Mouse (Mus musculus) lung, postnatal 0 days (tissue): ENCODE data around the gene Ythdf2. TPM values are rescaled to one million over a fixed set of nuclear protein-coding genes. Genes with fewer than 3 reads are reported as not detected.
"Not testable (repeated sequence)": the region's sequence is repeated elsewhere in the genome, so short reads cannot be mapped to it uniquely, and the experiment has no call there.

Source experiments
- ATAC-seq: fragments of 200-750 bp; cut with Nextera tagmentation; 2 replicates; pipeline ENCODE4 v1.8.0; 2017; ENCODE audit warnings: moderate library complexity
- DNase-seq: peaks from one replicate; pipeline ENCODE4 v3.0.0-alpha.2; 2016; ENCODE audit warnings: low spot score
- H3K27ac ChIP-seq: fragments of 300-500 bp; sonication (generic); 2 replicates; pipeline ENCODE4 v1.5.1; 2014; ENCODE audit warnings: antibody characterized with exemption, mild to moderate bottlenecking, low read length, mixed read lengths
- H3K27me3 ChIP-seq: fragments of 300-500 bp; sonication (generic); replicated peaks from 2 replicates; pipeline ENCODE4 v1.6.1; 2014; ENCODE audit warnings: low read length, mixed read lengths; ENCODE audit not compliant: insufficient read depth
- H3K36me3 ChIP-seq: fragments of 300-500 bp; sonication (generic); 2 replicates; pipeline ENCODE4 v1.6.1; 2014; ENCODE audit warnings: low read length, mixed read lengths; ENCODE audit not compliant: insufficient read depth
- H3K4me1 ChIP-seq: fragments of 300-500 bp; sonication (generic); 2 replicates; pipeline ENCODE4 v1.6.1; 2014; ENCODE audit warnings: antibody characterized with exemption, low read depth, low read length, mixed read lengths; ENCODE audit not compliant: insufficient read depth
- H3K4me2 ChIP-seq: fragments of 300-500 bp; sonication (generic); replicated peaks from 2 replicates; pipeline ENCODE4 v1.6.1; 2014; ENCODE audit warnings: low read depth, mild to moderate bottlenecking, low read length, moderate library complexity, mixed read lengths
- H3K4me3 ChIP-seq: fragments of 300-500 bp; sonication (generic); 2 replicates; pipeline ENCODE4 v1.5.1; 2014; ENCODE audit warnings: low read depth, low read length
- H3K9ac ChIP-seq: fragments of 300-500 bp; sonication (generic); replicated peaks from 2 replicates; pipeline ENCODE4 v1.6.1; 2014; ENCODE audit warnings: low read depth, mild to moderate bottlenecking
- H3K9me3 ChIP-seq: fragments of 300-500 bp; sonication (generic); 2 replicates; pipeline ENCODE4 v1.6.1; 2016; ENCODE audit warnings: low read length, mixed read lengths
- CTCF ChIP-seq: IDR thresholded peaks from 2 replicates; pipeline ENCODE4 v1.5.1; 2016; ENCODE audit warnings: antibody characterized with exemption, mild to moderate bottlenecking
- EP300 ChIP-seq: IDR thresholded peaks from 2 replicates; pipeline ENCODE4 v1.6.1; 2016; ENCODE audit warnings: antibody characterized with exemption, mild to moderate bottlenecking, control low read depth
- WGBS: fragments of 180-500 bp; shearing (Covaris S2); extraction: QIAGEN DNeasy Blood & Tissue Kit; methylation state at CpG from one replicate; pipeline ENCODE4 v1.1.7; 2014; 5-methylcytosine and 5-hydroxymethylcytosine counted together
- polyA plus RNA-seq: library from polyadenylated mRNA; unstranded; fragments of >200 nt; fragmentation: Nextera tagmentation; extraction: Ambion mirVana; gene quantifications from 2 replicates; pipeline ENCODE4 v1.2.1, GENCODE M21; 2015

Gene Ythdf2
- polyA plus RNA-seq, 1 experiment from 2014 or later: 55.3 TPM

- Histone ChIP-seq H3K4me3 (no peak overlapping the region), H3K27ac (no peak overlapping the region), H3K9me3 (no peaks in the 10 kb centered on the region), H3K27me3 (no peaks in the 10 kb centered on the region), H3K4me2 (no peak overlapping the region), H3K36me3 (peaks cover 30% of the 10 kb centered on the region), H3K9ac (no peak overlapping the region), H3K4me1 (no peaks in the 10 kb centered on the region)
- TF ChIP-seq EP300 (no peak), CTCF (no peak)
- ATAC-seq (no peak), DNase-seq (no peak)
- 90% methylated on average over 4 of the region's 4 CpGs for WGBS
Observed at GRCm38 (mm10) chr4:132238356-132238755, 26.3 kb upstream of the Ythdf2 start.

DNA sequence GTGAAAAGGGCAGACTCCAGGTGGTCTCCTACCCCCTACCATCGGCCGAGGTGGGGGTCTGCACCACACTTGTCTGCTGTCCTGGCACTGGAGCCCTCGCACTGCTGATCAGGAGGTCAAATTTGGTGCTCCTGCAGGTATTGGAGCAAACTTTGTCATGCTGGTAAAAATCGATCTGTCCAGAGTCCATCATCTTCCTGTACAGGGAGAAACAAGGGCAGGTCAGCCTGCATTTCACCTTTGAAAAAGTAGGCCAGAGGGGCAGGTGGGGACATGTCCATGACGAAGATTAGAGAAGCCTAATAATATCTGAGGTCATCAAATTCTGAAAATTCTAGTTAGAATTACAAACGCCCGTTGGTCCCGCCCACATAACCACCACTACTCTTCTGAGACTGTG lies 22.6 kb upstream of the Ythdf2 start:
- Histone ChIP-seq H3K4me2 (no peak overlapping the region), H3K4me3 (no peak overlapping the region), H3K27ac (no peak overlapping the region), H3K9me3 (no peaks in the 10 kb centered on the region), H3K9ac (no peak overlapping the region), H3K36me3 (peaks cover 41% of the 10 kb centered on the region), H3K4me1 (no peaks in the 10 kb centered on the region), H3K27me3 (no peaks in the 10 kb centered on the region)
- DNase-seq (no peak), ATAC-seq (no peak)
- WGBS: 91% methylated on average over 8 of the region's 8 CpGs
- no peak for TF ChIP-seq CTCF

GRCm38 (mm10) chr4:132230422-132230821 lies 18.3 kb upstream of the Ythdf2 start:
- no peak overlapping the region for H3K9ac ChIP-seq
- no peak for DNase-seq
- no peaks in the 10 kb centered on the region for H3K9me3 ChIP-seq
- no peak overlapping the region for H3K27ac ChIP-seq
- no peak overlapping the region for H3K4me2 ChIP-seq
- no peak for ATAC-seq
- H3K27me3 ChIP-seq: no peaks in the 10 kb centered on the region
- WGBS: 92% methylated on average over 5 of the region's 5 CpGs
- peaks cover 45% of the 10 kb centered on the region for H3K36me3 ChIP-seq
- no peak for TF ChIP-seq CTCF
- no peaks in the 10 kb centered on the region for H3K4me1 ChIP-seq
- H3K4me3 ChIP-seq: no peak overlapping the region

- DNase-seq, H3K9me3 ChIP-seq, H3K4me1 ChIP-seq, H3K27ac ChIP-seq, H3K4me2 ChIP-seq, H3K27me3 ChIP-seq, H3K4me3 ChIP-seq, ATAC-seq, H3K9ac ChIP-seq: not testable (repeated sequence)
- WGBS: 92% methylated on average over 5 of the region's 5 CpGs
- peaks cover 16% of the 10 kb centered on the region; the same call in 1 of the 2 replicates for H3K36me3 ChIP-seq
Observed at GRCm38 (mm10) chr4:132222001-132222400, 9.9 kb upstream of the Ythdf2 start.

DNA sequence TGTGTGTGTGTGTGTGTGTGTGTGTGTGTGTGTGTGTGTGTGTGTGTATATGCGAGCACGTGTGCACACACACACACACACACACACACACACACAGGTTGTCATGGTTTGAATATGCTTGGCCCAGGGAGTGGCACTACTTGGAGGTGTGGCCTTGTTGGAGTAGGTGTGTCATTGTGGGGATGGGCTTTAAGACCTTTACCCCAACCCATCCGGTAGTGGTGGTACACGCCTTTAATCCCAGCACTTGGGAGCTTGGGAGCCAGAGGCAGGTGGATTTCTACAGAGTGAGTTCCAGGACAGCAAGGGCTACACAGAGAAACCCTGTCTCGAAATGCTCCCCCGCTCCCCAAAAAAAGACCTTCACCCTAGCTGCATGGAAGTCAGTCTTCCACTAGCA lies 6.3 kb upstream of the Ythdf2 start:
- not testable (repeated sequence) for H3K4me3 ChIP-seq, H3K4me1 ChIP-seq, H3K36me3 ChIP-seq, ATAC-seq, H3K9me3 ChIP-seq, H3K27ac ChIP-seq, H3K9ac ChIP-seq, H3K4me2 ChIP-seq, H3K27me3 ChIP-seq, DNase-seq
- WGBS: 78% methylated on average over 6 of the region's 6 CpGs

DNA sequence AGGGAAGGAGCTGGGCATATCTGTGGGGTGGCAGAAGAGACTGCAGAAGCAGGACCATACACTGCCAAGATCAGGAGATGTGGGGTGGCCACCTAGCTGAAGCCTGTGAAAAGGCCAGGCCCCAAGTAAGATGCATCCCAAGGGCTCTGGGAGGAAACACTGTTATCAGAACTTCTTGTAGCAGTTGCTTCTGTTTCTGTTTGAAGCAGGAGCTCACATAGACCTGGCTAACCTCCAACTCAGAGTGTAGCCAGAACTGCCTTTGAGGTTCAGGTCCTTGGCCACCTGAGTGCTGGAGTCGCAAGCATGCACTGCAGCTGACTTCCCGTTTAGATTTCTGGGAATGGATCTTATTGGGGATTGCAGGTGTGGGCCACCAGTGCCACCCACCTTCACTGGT lies 5.7 kb upstream of the Ythdf2 start:
- 70% methylated on average over 2 of the region's 2 CpGs for WGBS
- H3K4me1 ChIP-seq: no peaks in the 10 kb centered on the region
- no peak overlapping the region for H3K9ac ChIP-seq
- no peaks in the 10 kb centered on the region for H3K9me3 ChIP-seq
- no peaks in the 10 kb centered on the region for H3K27me3 ChIP-seq
- peak; percentile 43 for DNase-seq
- H3K4me3 ChIP-seq: no peak overlapping the region
- no peak for ATAC-seq
- H3K4me2 ChIP-seq: no peak overlapping the region
- TF ChIP-seq EP300 (no peak), CTCF (no peak)
- H3K27ac ChIP-seq: no peak overlapping the region
- H3K36me3 ChIP-seq: no peaks in the 10 kb centered on the region

DNA sequence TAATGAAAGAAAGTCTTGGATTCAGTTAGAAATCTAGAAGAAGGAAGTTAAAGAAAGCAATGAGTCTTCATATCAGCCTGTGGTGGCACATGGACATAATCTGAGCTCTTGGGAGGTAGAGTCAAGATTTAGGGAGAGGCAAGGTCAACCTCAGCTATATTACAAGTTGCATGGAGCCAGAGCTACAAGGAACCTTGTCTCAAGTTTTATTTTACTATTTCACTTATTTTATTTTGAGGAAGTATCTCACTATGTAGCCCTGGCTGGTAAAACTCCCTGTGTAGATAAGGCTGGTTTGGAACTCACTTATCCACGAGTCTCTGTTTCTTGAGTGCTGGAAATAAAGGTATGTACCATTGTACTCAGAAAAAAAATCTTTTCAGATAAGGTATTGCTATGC lies 4.5 kb upstream of the Ythdf2 start:
- Histone ChIP-seq H3K36me3 (no peaks in the 10 kb centered on the region), H3K27ac (no peak overlapping the region), H3K9me3 (no peaks in the 10 kb centered on the region), H3K9ac (no peak overlapping the region), H3K4me2 (no peak overlapping the region), H3K4me1 (no peaks in the 10 kb centered on the region), H3K27me3 (no peaks in the 10 kb centered on the region), H3K4me3 (no peak overlapping the region)
- no peak for TF ChIP-seq CTCF
- no peak for TF ChIP-seq EP300
- DNase-seq (peak; percentile 34), ATAC-seq (no peak)
- WGBS: 31% methylated on average over 1 of the region's 1 CpGs
